Mouse (Mus musculus): Measurements from ENCODE around the gene Pold3.
"Not testable (repeated sequence)": the region's sequence is repeated elsewhere in the genome, so short reads cannot be mapped to it uniquely, and the experiment has no call there.

Gene Pold3

DNA sequence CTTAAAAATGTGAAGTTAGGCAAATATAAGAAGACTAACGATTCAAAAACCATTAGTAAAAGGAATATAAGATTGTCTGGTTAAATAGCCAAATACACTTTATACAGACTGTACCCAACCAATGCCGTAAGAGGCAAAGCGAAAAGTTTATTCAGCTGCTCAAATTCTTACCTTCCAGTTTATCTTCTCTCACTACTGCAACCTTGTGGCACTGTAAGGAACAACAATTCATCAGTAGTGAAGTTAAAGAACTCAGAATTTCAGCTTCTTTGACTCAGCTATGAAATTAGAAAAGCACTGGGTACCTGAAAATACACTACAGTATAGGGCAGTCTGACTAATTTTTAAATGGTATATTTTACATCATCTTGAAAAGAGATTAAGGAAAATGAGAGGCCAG is 13.0 kb downstream of the Pold3 start:
- peak; percentile 56 for DNase-seq

DNA sequence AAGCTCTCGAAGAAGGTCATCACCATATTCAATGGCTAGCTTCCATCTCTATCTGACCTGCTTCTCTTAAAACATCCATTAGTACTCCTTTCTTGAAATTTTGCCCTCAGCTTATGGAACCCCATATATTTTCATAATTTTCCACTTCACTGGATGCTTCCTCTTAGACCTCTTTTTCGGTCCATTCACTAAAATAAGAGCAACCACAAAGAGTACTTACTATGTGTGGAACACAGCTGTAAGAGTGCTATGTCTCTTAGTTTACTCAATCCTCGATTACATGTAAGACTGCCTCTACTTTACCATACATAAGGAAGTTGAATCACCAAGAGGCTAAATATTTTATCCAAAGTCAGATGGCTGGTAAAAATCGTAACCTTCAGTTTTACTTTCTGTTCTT is 16.7 kb downstream of the Pold3 start:
- no peak for DNase-seq

DNA sequence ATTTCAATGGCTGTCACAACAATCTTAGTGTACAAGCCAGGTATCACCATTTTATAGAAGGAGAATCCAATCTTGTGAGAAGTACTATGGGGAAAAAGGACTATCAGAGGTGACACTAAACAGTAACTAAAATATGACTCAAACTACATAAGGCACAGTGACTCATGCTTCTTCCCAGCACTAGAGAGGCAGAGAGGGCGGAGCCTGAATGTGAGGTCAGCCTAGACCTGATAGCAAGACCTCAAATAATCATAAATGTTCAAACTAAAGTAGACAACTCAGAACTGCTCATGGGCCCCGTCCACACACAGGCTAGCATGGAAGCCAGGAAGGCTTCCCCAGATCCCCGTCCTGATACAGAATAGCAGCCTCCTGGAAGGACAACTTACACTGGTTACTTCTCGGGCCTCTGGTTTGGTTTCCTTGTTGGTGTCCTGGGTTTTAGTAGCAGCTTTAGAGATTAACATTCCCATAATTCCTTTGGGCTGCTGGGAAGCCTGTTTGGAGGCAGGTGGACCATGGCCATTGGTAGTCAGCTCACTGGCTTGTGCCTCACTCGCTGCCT is 21.3 kb downstream of the Pold3 start:
- no peak for DNase-seq

- no peak for DNase-seq
Observed at GRCm38 (mm10) chr7:100086891-100087290, 34.5 kb downstream of the Pold3 start.

DNA sequence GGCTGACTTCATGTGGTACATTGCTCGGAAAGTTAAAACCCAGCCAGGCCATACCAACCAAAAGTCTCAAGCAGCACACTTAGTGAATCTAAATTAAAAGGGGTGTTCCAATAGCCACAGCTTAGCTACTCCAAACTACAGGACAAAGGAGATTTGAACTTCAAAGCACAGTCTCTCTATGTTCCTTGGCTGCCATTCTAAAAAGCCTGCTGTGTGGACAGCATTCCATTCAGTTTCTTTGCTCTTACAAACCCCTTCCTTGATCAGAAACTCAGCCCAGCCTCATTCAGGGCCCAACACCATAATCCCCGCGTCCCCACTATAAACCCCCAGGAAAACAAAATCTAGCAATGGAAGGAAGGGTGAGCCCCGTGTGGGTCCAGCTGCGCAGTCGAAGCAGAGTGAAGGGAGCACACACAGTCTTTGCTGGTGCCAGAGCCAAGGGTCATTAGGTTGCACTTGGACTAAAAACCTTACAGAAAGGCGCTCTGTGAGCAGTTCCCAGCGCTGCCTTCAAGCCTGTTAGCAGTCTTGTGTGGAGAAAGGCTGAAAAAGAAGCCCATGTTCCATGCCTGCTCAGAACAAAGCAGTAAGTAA is 35.1 kb downstream of the Pold3 start:
- no peak for DNase-seq

DNA sequence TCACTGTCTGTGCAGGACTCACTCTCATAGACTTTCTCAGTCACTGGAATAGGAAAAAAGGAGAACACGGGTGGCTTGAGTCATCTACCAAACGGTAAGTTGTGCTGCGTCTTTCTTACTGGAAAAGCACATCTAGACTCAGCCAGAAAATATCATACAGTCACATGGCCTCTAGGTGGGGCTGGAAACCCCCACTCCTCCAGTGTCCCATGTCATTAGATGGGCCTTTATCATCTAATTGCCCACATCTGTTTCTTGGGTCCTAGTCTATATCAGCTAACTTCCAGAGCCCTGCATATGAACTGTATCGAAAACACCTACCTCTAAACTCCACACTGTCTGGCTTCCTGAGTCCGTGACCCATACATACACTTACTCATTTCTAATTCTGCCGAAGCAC is 37.6 kb downstream of the Pold3 start:
- DNase-seq: no peak

DNA sequence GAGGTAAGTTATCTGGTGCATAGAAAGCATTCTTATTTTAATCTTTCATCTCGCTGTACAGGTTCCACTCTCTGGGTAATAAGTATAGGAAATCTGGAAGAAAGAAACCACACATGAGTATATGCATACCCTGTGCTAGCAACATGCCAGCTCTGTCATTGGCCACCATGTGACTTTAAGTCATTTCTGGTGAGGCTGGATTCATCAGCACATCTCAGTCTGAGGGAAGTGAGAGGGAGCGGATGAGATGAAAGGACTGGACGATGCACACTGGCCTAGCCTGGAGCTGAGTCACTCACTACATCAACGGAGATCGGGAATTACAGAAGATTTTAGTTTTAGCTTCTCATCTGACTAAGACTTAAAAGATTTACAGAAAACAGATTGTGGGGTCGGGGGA is 38.5 kb downstream of the Pold3 start:
- DNase-seq: no peak

GRCm38 (mm10) chr7:100080087-100080781 is 41.1 kb downstream of the Pold3 start:
- no peak for DNase-seq

- no peak for DNase-seq
Observed at GRCm38 (mm10) chr7:100077071-100077470, 44.3 kb downstream of the Pold3 start.

DNA sequence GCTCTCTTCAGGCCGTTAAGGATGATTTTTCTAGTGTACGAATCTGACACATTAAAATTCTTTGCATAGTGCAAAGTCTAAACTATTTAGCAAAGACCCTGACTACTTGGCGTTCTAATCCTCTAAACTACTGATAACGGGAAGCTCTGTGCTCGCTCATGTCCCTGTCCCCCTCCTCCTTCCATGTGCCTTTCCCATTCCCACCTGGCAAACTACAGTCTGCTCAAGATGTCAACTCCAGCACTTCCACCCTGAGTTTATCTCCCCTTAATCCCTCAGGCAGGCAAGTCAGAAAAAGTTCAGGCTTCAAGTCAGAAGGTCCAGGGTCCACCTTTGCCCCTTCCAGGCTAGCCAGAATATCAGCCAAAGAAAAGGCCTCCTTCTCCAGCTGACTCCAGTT is 45.1 kb downstream of the Pold3 start:
- no peak for DNase-seq

GRCm38 (mm10) chr7:100073959-100074358 is 47.4 kb downstream of the Pold3 start:
- peak; percentile 63 for DNase-seq

- DNase-seq: not testable (repeated sequence)
Observed at GRCm38 (mm10) chr7:100052991-100053390, 68.4 kb downstream of the Pold3 start.

- peak; percentile 36 for DNase-seq
Observed at GRCm38 (mm10) chr7:100051904-100052303, 69.5 kb downstream of the Pold3 start.

GRCm38 (mm10) chr7:100046486-100046885 is 74.9 kb downstream of the Pold3 start:
- DNase-seq: no peak

DNA sequence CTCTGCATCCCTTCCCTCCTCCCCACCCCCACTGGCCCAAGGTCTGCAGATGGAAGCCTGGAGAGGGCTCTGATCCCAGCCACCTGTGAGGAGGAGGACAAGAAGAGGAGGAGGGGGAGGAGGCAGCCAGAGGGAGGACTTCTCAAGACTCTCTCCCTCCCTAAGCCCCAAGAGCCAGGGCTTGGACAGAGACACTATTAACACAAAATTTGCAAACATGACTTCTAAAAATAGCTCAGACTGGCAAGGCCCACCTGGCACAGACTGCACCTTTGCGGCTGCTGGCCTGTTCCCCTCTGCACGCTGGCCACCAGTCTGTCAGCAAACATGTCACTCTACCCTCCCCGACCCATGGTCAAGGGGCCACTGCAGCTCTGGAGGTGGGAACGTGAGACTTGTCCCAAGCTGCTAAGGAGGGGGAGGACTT is 77.7 kb downstream of the Pold3 start:
- no peak for DNase-seq

DNA sequence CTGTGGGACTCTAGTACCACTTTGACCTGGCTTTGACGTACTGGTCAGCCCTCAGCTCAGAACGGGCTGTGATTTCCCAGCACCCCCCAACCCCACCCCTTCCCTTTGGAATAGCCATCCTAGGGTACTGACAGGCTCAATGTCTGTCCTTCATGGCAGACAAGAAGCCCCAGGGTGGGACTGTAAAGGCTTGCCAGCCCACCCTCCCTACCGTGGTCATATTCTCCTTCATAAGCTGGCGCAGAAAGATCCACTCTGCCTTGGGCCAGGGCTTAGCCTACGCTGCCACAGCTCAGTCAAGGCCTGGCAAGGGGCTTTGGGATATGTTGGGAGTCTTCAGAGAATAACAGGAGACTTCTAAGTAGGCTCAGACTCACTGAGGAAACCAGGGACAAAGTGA is 78.3 kb downstream of the Pold3 start:
- DNase-seq: no peak

GRCm38 (mm10) chr7:100042120-100042519 is 79.2 kb downstream of the Pold3 start:
- DNase-seq: no peak

DNA sequence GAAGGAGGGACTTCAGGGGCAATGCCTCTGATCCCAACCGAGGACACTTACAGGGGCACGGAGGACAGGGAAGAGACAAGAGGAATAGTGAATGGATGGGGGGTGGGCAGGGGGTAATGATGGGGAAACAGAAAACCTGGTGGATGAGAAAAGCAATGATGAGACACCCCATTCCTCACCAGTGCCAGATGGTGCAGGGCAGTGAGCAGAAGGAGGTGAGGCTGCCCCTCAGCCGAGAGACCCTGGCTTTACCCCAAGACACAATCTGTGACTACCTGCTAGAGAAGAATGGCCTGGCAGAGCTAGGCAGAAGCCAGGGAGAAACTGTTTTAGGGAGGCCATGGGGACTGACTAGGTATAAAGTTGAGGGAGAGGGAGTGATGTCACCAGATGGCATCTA is 84.9 kb downstream of the Pold3 start:
- DNase-seq: no peak

DNA sequence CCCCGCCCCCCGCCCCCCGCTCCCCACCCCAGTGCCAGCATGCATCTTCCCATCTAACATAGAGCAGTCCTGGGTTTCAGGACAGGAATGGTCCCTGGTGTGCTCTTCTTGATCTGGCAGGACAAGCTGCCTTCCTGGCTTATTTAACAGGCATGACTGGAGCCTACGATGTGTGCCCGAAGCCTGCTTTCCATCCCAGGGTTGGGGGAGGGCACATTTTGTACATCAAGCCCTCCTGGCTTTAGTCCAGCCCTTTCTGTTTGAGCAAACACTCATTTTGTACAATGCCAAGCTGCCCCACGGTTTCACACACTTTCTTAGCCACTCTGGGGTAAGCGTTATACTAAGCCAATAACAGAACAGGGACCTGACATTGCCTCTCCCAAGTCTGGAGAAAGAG is 85.3 kb downstream of the Pold3 start:
- DNase-seq: no peak

DNA sequence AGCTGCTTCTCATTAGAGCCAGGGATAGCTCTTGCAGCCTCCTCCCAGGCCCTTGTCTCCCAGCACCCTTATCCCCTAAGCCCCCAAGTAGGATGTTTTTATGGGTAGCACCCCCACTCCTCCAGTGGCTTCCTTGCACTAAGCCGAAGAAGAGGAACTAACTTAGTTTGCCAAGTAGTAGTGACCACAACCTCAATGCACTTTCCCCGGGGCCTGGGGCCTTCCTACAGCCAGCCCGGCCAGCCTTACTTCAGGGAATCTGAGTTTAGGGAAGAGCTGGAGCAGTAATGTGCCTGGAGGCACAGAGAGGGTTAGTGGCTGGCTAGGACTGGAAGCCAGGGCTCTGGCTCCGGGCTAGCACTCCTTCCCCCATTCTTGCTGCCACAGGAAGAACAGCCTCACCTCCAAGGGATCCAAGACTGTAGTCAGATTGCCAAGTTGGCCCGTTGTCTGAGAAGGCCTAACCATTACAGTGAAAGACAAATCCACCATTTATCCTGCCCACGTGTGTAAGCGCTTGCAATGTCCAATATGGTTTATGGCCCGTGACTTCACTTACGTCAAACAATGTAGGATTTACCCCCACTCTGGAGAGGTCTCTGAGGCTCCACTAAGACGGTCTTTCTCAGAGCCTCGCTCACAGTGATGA is 86.4 kb downstream of the Pold3 start:
- no peak for DNase-seq

- DNase-seq: peak; percentile 36
Observed at GRCm38 (mm10) chr7:100033672-100034071, 87.7 kb downstream of the Pold3 start.

Measured in lung, postnatal 10 days (tissue).